In genomic region chr2:131354049-131354448, GRCm38 (mm10) we compare ENCODE assay signal across 12 mouse cellular contexts.
"Had no signal": no experiment of that assay in that cellular context is flagged by ENCODE, and none has a peak within 500 bp of the region (broad histone marks: within the 10 kb centered on the region; RNA-seq: fewer than 3 reads in every experiment).

No protein-coding gene starts in this region.

- DNase-seq: kidney, adult 11 months; kidney, adult 8-10 months; kidney, postnatal 10 days; kidney, postnatal 4 days; lung, adult 2 months; lung, postnatal 14 days; lung, postnatal 4 days had no signal

- H3K27ac ChIP-seq: left cerebral cortex, adult 2 months; liver, embryonic 14.5 days; midbrain, embryonic 13.5 days; stomach, postnatal 0 days had no signal

- ATAC-seq: hindbrain, embryonic 16.5 days; midbrain, embryonic 13.5 days had no signal

- H3K36me3 ChIP-seq: midbrain, embryonic 13.5 days had no signal

- H3K9me3 ChIP-seq: midbrain, embryonic 13.5 days had no signal
